Mouse (Mus musculus): ENCODE data around the gene Cdk12. TPM values are rescaled to one million over a fixed set of nuclear protein-coding genes. Genes with fewer than 3 reads are reported as not detected.

Cdk12 gene
- polyA plus RNA-seq, 1 experiment from 2014 or later = 6.7 TPM

GRCm38 (mm10) chr11:98290906-98291305 is 88.0 kb downstream of the Cdk12 start:
- DNase-seq (ENCODE audit: low spot score) (no peak), ATAC-seq (no peak)
- WGBS = 42% methylated on average over 2 of the region's 2 CpGs
- no peaks in the 10 kb centered on the region for H3K9me3 ChIP-seq (ENCODE audit: low read length)
- no peaks in the 10 kb centered on the region for H3K27me3 ChIP-seq (replicated peaks; ENCODE audit: insufficient read depth, low read length)
- H3K9ac ChIP-seq (replicated peaks; ENCODE audit: low read depth) = no peak overlapping the region
- 0 out of 2 replicates have a peak, but pooled peaks cover 3% of the 10 kb centered on the region for H3K4me1 ChIP-seq (ENCODE audit: insufficient read depth, low read depth, low read length)
- TF ChIP-seq CTCF (IDR thresholded peaks at IDR 0.05) (no peak), EP300 (IDR thresholded peaks at IDR 0.05) (no peak)
- no peak overlapping the region for H3K4me3 ChIP-seq (ENCODE audit: low read depth, low read length)
- no peak overlapping the region for H3K27ac ChIP-seq (ENCODE audit: low read length)
- no peaks in the 10 kb centered on the region for H3K36me3 ChIP-seq (ENCODE audit: insufficient read depth, low read length)
- no peak overlapping the region for H3K4me2 ChIP-seq (replicated peaks; ENCODE audit: low read depth, low read length)

- Histone ChIP-seq H3K4me2 (replicated peaks; ENCODE audit: low read depth, low read length) (no peak overlapping the region), H3K9ac (replicated peaks; ENCODE audit: low read depth) (no peak overlapping the region), H3K27me3 (replicated peaks; ENCODE audit: insufficient read depth, low read length) (no peaks in the 10 kb centered on the region), H3K4me3 (ENCODE audit: low read depth, low read length) (no peak overlapping the region), H3K36me3 (ENCODE audit: insufficient read depth, low read length) (no peaks in the 10 kb centered on the region), H3K4me1 (ENCODE audit: insufficient read depth, low read depth, low read length) (0 out of 2 replicates have a peak, but pooled peaks cover 3% of the 10 kb centered on the region), H3K27ac (ENCODE audit: low read length) (no peak overlapping the region), H3K9me3 (ENCODE audit: low read length) (no peaks in the 10 kb centered on the region)
- WGBS = 35% methylated on average over 2 of the region's 2 CpGs
- ATAC-seq = no peak
- no peak for TF ChIP-seq CTCF (IDR thresholded peaks at IDR 0.05)
- TF ChIP-seq EP300 (IDR thresholded peaks at IDR 0.05) = no peak
- DNase-seq (ENCODE audit: low spot score) = no peak
Observed at GRCm38 (mm10) chr11:98293070-98293469, 90.2 kb downstream of the Cdk12 start.

DNA sequence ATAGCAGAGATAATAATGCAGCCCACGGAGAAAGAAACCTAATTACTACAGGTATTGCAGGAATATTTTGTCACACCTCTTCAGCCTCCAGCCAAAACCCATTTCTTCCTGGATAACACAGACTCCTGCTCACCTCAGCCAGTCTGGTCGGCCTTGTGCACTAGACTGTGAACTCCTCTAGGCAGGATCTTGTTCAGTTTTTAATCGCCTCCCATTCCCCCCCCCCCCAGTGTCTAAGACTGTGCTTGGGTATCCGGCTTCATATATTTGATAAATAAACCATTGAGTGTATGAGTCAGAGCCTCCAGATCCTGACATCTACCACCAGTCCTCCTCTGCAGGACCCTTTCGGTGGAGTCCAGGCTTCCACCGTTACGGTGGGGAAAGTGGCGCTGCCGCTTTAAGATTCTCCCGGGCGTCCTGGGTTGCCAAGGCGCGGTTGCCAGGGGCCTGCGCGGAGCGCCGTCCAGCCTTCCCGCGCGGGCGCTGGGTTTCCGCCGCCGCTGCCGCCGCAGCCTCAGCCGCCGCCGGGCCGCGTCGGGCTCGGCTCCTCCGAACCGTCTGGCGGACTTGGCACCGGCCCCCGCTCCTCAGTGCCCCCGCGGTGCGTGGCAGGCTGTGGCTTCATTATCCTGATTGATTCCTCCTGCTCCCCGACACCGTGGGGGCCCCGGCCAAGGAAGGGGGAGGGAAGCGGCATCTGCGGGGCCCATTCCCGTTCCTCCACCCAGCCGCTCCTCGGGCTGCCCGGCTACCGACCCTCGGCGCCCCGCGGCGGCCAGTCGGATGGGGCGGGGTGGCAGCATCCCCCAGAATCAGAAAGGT is 91.5 kb downstream of the Cdk12 start:
- 4% methylated on average over 58 of the region's 58 CpGs for WGBS
- DNase-seq (ENCODE audit: low spot score) (peak; percentile 63), ATAC-seq (peak; percentile 81)
- Histone ChIP-seq H3K4me1 (ENCODE audit: insufficient read depth, low read depth, low read length) (0 out of 2 replicates have a peak, but pooled peaks cover 3% of the 10 kb centered on the region), H3K9me3 (ENCODE audit: low read length) (no peaks in the 10 kb centered on the region), H3K27me3 (replicated peaks; ENCODE audit: insufficient read depth, low read length) (0 out of 2 replicates have a peak, but pooled peaks cover 4% of the 10 kb centered on the region), H3K9ac (replicated peaks; ENCODE audit: low read depth) (0 out of 2 replicates have a peak overlapping the region, but pooled peaks have one; percentile 29), H3K36me3 (ENCODE audit: insufficient read depth, low read length) (no peaks in the 10 kb centered on the region), H3K27ac (ENCODE audit: low read length) (no peak overlapping the region), H3K4me2 (replicated peaks; ENCODE audit: low read depth, low read length) (peak overlapping the region; percentile 93), H3K4me3 (ENCODE audit: low read depth, low read length) (peak overlapping the region; percentile 53)
- TF ChIP-seq CTCF (IDR thresholded peaks at IDR 0.05) = no peak
- TF ChIP-seq EP300 (IDR thresholded peaks at IDR 0.05) = no peak

- H3K4me1 ChIP-seq (ENCODE audit: insufficient read depth, low read depth, low read length) = 0 out of 2 replicates have a peak, but pooled peaks cover 3% of the 10 kb centered on the region
- ATAC-seq (no peak), DNase-seq (ENCODE audit: low spot score) (no peak)
- no peak overlapping the region for H3K27ac ChIP-seq (ENCODE audit: low read length)
- TF ChIP-seq CTCF (IDR thresholded peaks at IDR 0.05) (no peak), EP300 (IDR thresholded peaks at IDR 0.05) (no peak)
- H3K9ac ChIP-seq (replicated peaks; ENCODE audit: low read depth) = 0 out of 2 replicates have a peak overlapping the region, but pooled peaks have one; percentile 29
- 0 out of 2 replicates have a peak, but pooled peaks cover 4% of the 10 kb centered on the region for H3K27me3 ChIP-seq (replicated peaks; ENCODE audit: insufficient read depth, low read length)
- H3K4me2 ChIP-seq (replicated peaks; ENCODE audit: low read depth, low read length) = peak overlapping the region; percentile 93
- no peaks in the 10 kb centered on the region for H3K36me3 ChIP-seq (ENCODE audit: insufficient read depth, low read length)
- no peaks in the 10 kb centered on the region for H3K9me3 ChIP-seq (ENCODE audit: low read length)
- H3K4me3 ChIP-seq (ENCODE audit: low read depth, low read length) = peak overlapping the region; percentile 53
- WGBS = 9% methylated on average over 9 of the region's 9 CpGs
Observed at GRCm38 (mm10) chr11:98295013-98295585, 92.2 kb downstream of the Cdk12 start.

DNA sequence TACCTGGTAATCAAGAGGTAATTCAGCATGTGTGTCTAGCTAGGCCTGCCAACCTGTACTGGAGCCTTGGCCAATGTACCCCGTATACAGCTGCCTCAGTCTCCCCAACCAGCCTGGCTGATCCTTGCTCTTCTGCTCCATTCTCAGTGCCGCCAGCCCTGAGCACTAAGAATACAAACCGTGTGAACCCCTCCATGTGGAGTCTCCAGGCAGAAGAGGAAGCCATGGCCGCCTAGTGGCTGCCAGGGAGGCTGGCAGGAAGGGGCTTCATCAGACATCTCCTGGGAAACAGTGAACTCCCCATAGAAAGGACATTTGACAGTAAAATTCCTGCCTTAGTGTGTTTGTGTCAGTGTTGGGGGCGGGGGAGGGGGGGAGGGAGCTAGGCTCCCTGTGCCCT is 93.4 kb downstream of the Cdk12 start:
- H3K4me1 ChIP-seq (ENCODE audit: insufficient read depth, low read depth, low read length) = 0 out of 2 replicates have a peak, but pooled peaks cover 3% of the 10 kb centered on the region
- DNase-seq (ENCODE audit: low spot score) (peak; percentile 44), ATAC-seq (0 out of 2 replicates have a peak, but pooled peaks have one; percentile 25)
- no peaks in the 10 kb centered on the region for H3K9me3 ChIP-seq (ENCODE audit: low read length)
- no peak overlapping the region for H3K27ac ChIP-seq (ENCODE audit: low read length)
- no peak overlapping the region for H3K4me3 ChIP-seq (ENCODE audit: low read depth, low read length)
- no peak overlapping the region for H3K4me2 ChIP-seq (replicated peaks; ENCODE audit: low read depth, low read length)
- no peak for TF ChIP-seq EP300 (IDR thresholded peaks at IDR 0.05)
- peak; percentile 73 for TF ChIP-seq CTCF (IDR thresholded peaks at IDR 0.05)
- H3K9ac ChIP-seq (replicated peaks; ENCODE audit: low read depth) = no peak overlapping the region
- no peaks in the 10 kb centered on the region for H3K36me3 ChIP-seq (ENCODE audit: insufficient read depth, low read length)
- 0 out of 2 replicates have a peak, but pooled peaks cover 4% of the 10 kb centered on the region for H3K27me3 ChIP-seq (replicated peaks; ENCODE audit: insufficient read depth, low read length)
- 8% methylated on average over 5 of the region's 5 CpGs for WGBS

DNA sequence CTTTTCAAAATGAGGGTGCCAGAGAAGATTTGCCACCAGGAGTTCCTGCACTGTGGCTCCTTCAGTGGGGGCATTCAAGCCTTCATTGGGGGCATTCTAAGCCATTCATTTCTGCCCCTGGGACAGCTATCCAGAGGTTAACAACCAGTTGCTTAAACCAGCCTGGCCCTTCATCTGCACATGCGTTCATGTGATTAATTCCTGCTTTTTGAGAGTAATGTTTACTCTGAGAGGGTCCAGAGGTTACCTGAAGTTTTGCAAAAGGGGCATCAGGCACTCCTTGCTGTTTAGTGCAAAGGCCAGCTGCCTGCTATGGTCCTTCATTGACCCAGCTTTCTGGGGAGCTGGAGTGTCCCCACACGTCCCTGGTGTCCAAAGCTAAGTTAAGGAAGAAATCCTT is 94.1 kb downstream of the Cdk12 start:
- ATAC-seq (no peak), DNase-seq (ENCODE audit: low spot score) (no peak)
- no peak for TF ChIP-seq EP300 (IDR thresholded peaks at IDR 0.05)
- no peak for TF ChIP-seq CTCF (IDR thresholded peaks at IDR 0.05)
- Histone ChIP-seq H3K9me3 (ENCODE audit: low read length) (no peaks in the 10 kb centered on the region), H3K9ac (replicated peaks; ENCODE audit: low read depth) (no peak overlapping the region), H3K4me1 (ENCODE audit: insufficient read depth, low read depth, low read length) (0 out of 2 replicates have a peak, but pooled peaks cover 3% of the 10 kb centered on the region), H3K27ac (ENCODE audit: low read length) (no peak overlapping the region), H3K4me2 (replicated peaks; ENCODE audit: low read depth, low read length) (no peak overlapping the region), H3K4me3 (ENCODE audit: low read depth, low read length) (no peak overlapping the region), H3K36me3 (ENCODE audit: insufficient read depth, low read length) (no peaks in the 10 kb centered on the region), H3K27me3 (replicated peaks; ENCODE audit: insufficient read depth, low read length) (0 out of 2 replicates have a peak, but pooled peaks cover 4% of the 10 kb centered on the region)
- 56% methylated on average over 2 of the region's 2 CpGs for WGBS

Data from lung, postnatal 0 days (tissue).